Mouse (Mus musculus) liver, adult 2 months (tissue): ENCODE results near the gene Rpa2.

Source experiments
- CTCF ChIP-seq: fragments of 200-500 bp; IDR thresholded peaks from 2 replicates; pipeline ENCODE4 v1.5.1; 2011; ENCODE audit warnings: low read depth, low read length, control low read depth
- POLR2A ChIP-seq: fragments of 200-500 bp; IDR thresholded peaks from 2 replicates; pipeline ENCODE4 v1.6.1; 2011; ENCODE audit warnings: low read length, control low read depth; ENCODE audit not compliant: insufficient read depth; ENCODE audit errors: extremely low read depth

DNA sequence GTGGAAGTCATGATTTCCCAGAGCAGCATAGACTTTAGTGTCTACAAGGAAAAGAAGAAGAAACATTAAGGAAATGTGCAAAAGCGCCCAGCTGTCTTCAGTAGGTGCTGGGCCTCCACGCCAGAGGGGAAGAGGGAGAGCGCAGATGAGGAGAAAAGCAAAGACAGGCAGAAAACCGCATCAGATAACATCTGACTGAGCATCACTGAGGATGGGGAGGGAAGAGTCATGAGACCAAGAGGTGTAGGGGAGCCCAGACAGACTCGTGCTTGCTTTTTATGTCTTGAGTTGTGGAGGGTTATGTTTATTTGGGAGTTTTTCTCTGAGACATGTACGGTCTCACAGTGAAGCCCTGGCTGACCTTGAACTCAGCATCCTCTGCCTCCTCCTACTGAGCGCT, 26.6 kb upstream of the Rpa2 start:
- TF ChIP-seq CTCF, result no peak
- TF ChIP-seq POLR2A, result no peak
